13 mouse cellular contexts compared by ENCODE assay signal in genomic region chr12:65382118-65382791, GRCm38 (mm10).
DNase-seq lines count a peak whose midpoint lies in the region; ATAC-seq lines count a peak whose summit lies in the region.
"Had no signal": no experiment of that assay in that cellular context is flagged by ENCODE, and none has a peak within 500 bp of the region (broad histone marks: within the 10 kb centered on the region; RNA-seq: fewer than 3 reads in every experiment).

No protein-coding gene starts in this region.

- H3K9me3 ChIP-seq in forebrain, embryonic 13.5 days (replicated peaks): no peaks in the 10 kb centered on the region
- no peaks in the 10 kb centered on the region for H3K9me3 ChIP-seq in hindbrain, embryonic 15.5 days
- no peaks in the 10 kb centered on the region for H3K9me3 ChIP-seq in midbrain, embryonic 16.5 days (replicated peaks; ENCODE audit: control insufficient read depth, low read length, poor library complexity, severe bottlenecking)
- H3K9me3 ChIP-seq: heart, embryonic 10.5 days; lung, embryonic 15.5 days had no signal

- no peak overlapping the region for H3K4me3 ChIP-seq in forebrain, embryonic 13.5 days
- H3K4me3 ChIP-seq in hindbrain, embryonic 15.5 days: no peak overlapping the region
- H3K4me3 ChIP-seq in midbrain, embryonic 16.5 days (ENCODE audit: low read depth, low read length): no peak overlapping the region
- H3K4me3 ChIP-seq: heart, embryonic 10.5 days; kidney, embryonic 15.5 days; lung, embryonic 15.5 days; megakaryocyte, embryonic 14.5 days had no signal

- H3K27me3 ChIP-seq in forebrain, embryonic 13.5 days: no peaks in the 10 kb centered on the region
- H3K27me3 ChIP-seq in hindbrain, embryonic 15.5 days: no peaks in the 10 kb centered on the region
- no peaks in the 10 kb centered on the region for H3K27me3 ChIP-seq in midbrain, embryonic 16.5 days (ENCODE audit: control insufficient read depth, insufficient read depth, low read depth, low read length)
- H3K27me3 ChIP-seq: kidney, embryonic 15.5 days; lung, embryonic 15.5 days; megakaryocyte, embryonic 14.5 days had no signal

- 14% methylated on average over 5 of the region's 5 CpGs for WGBS in forebrain, embryonic 13.5 days
- 15% methylated on average over 5 of the region's 5 CpGs for WGBS in hindbrain, embryonic 15.5 days
- WGBS in midbrain, embryonic 16.5 days: 11% methylated on average over 5 of the region's 5 CpGs

- ATAC-seq in forebrain, embryonic 13.5 days: peak; percentile 78
- peak; percentile 88 for ATAC-seq in hindbrain, embryonic 15.5 days (ENCODE audit: low FRiP score, low read depth)
- ATAC-seq in midbrain, embryonic 16.5 days: peak; percentile 86
- no peak for ATAC-seq in megakaryocyte progenitor cell, adult 5-6 weeks (replicated peaks; ENCODE audit: poor library complexity)

- DNase-seq in R1 (ENCODE audit: low read depth, low spot score): peak; percentile 42
- no peak for DNase-seq in liver
- DNase-seq in cerebellum, postnatal 10 days: no peak
- DNase-seq: adrenal gland, postnatal 25 days; cerebellum, postnatal 36 days had no signal

- H3K9ac ChIP-seq in forebrain, embryonic 13.5 days: no peak overlapping the region
- H3K9ac ChIP-seq in hindbrain, embryonic 15.5 days: no peak overlapping the region
- H3K9ac ChIP-seq in midbrain, embryonic 16.5 days (ENCODE audit: low read depth, low read length): no peak overlapping the region
- H3K9ac ChIP-seq: kidney, embryonic 15.5 days; lung, embryonic 15.5 days had no signal

- no peaks in the 10 kb centered on the region for H3K36me3 ChIP-seq in forebrain, embryonic 13.5 days (ENCODE audit: poor library complexity, severe bottlenecking)
- no peaks in the 10 kb centered on the region for H3K36me3 ChIP-seq in hindbrain, embryonic 15.5 days
- no peaks in the 10 kb centered on the region for H3K36me3 ChIP-seq in midbrain, embryonic 16.5 days (ENCODE audit: control insufficient read depth, insufficient read depth, low read length)
- H3K36me3 ChIP-seq: heart, embryonic 10.5 days; kidney, embryonic 15.5 days; lung, embryonic 15.5 days had no signal

- no peak overlapping the region for H3K4me2 ChIP-seq in forebrain, embryonic 13.5 days
- H3K4me2 ChIP-seq in hindbrain, embryonic 15.5 days: no peak overlapping the region
- H3K4me2 ChIP-seq in midbrain, embryonic 16.5 days (ENCODE audit: low read length): no peak overlapping the region
- H3K4me2 ChIP-seq: kidney, embryonic 15.5 days; lung, embryonic 15.5 days had no signal

- H3K4me1 ChIP-seq in forebrain, embryonic 13.5 days: peaks cover 6% of the 10 kb centered on the region
- no peaks in the 10 kb centered on the region for H3K4me1 ChIP-seq in hindbrain, embryonic 15.5 days (replicated peaks)
- H3K4me1 ChIP-seq in midbrain, embryonic 16.5 days (ENCODE audit: control insufficient read depth, insufficient read depth, low read length): no peaks in the 10 kb centered on the region
- H3K4me1 ChIP-seq: kidney, embryonic 15.5 days; lung, embryonic 15.5 days; megakaryocyte, embryonic 14.5 days had no signal

- no peak overlapping the region for H3K27ac ChIP-seq in forebrain, embryonic 13.5 days
- H3K27ac ChIP-seq in hindbrain, embryonic 15.5 days (replicated peaks): peak overlapping the region; percentile 31; the same call in 1 of the 2 replicates
- peak overlapping the region; percentile 14; the same call in 1 of the 2 replicates for H3K27ac ChIP-seq in midbrain, embryonic 16.5 days (ENCODE audit: low read length)
- H3K27ac ChIP-seq: heart, embryonic 10.5 days; kidney, embryonic 15.5 days; lung, embryonic 15.5 days had no signal
